Mouse (Mus musculus): ENCODE results near the gene Plcb2.

The Plcb2 gene

DNA sequence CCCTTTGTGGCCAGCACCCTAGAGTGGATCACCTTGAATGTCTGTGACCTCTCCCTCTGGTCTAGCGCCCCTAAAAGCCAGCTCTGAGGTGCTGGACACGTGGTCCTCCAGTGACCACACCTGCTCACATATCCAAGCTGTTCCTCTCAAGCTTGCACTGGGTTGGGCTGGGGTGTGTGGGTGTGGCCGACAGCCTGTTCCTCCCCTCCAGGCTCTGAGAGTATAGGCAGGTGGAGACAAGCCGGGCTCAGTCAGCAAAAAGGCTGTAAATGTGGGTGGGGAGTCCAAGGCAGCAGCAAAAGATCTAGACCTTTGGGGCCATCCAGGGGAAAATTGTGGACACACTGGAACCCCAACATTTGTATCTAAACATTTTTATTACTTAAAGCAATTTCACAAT, 69.8 kb downstream of the Plcb2 start:
- no peak for DNase-seq (ENCODE audit: inconsistent ontology term)
